Mouse (Mus musculus) heart, postnatal 0 days (tissue): ENCODE measurements at regions not wholly inside any gene's neighbourhood (a gene's known extent, or its start where the extent isn't known, plus 50 kb on each side); places are given as distances from the start of the nearest gene placed in this dataset.

ENCODE experiments used
- ATAC-seq: fragments of 200-750 bp; cut with Nextera tagmentation; 2 replicates; pipeline ENCODE4 v1.8.0; 2017; ENCODE audit warnings: low read depth, moderate number of reproducible peaks, moderate library complexity; ENCODE audit not compliant: insufficient read depth
- DNase-seq: peaks from one replicate; pipeline ENCODE4 v3.0.0-alpha.2; 2016; ENCODE audit warnings: low spot score
- H3K27ac ChIP-seq: fragments of 300-500 bp; sonication (generic); 2 replicates; pipeline ENCODE4 v1.5.1; 2014; ENCODE audit warnings: low read depth, mild to moderate bottlenecking
- H3K27me3 ChIP-seq: fragments of 300-500 bp; sonication (generic); 2 replicates; pipeline ENCODE4 v1.6.1; 2014; ENCODE audit warnings: low read length, mixed read lengths; ENCODE audit not compliant: control insufficient read depth, insufficient read depth
- H3K36me3 ChIP-seq: fragments of 300-500 bp; sonication (generic); replicated peaks from 2 replicates; pipeline ENCODE4 v1.6.1; 2014; ENCODE audit warnings: low read length, mixed read lengths; ENCODE audit not compliant: control insufficient read depth, insufficient read depth
- H3K4me1 ChIP-seq: fragments of 300-500 bp; sonication (generic); 2 replicates; pipeline ENCODE4 v1.6.1; 2014; ENCODE audit warnings: antibody characterized with exemption; ENCODE audit not compliant: control insufficient read depth, insufficient read depth
- H3K4me2 ChIP-seq: fragments of 300-500 bp; sonication (generic); 2 replicates; pipeline ENCODE4 v1.6.1; 2014; ENCODE audit warnings: low read depth, mild to moderate bottlenecking, low read length, moderate library complexity
- H3K4me3 ChIP-seq: fragments of 300-500 bp; sonication (generic); 2 replicates; pipeline ENCODE4 v1.5.1; 2014; ENCODE audit warnings: low read depth, low read length
- H3K9ac ChIP-seq: fragments of 300-500 bp; sonication (generic); replicated peaks from 2 replicates; pipeline ENCODE4 v1.6.1; 2014; ENCODE audit warnings: low read depth, low read length, mixed read lengths
- H3K9me3 ChIP-seq: fragments of 300-500 bp; sonication (generic); replicated peaks from 2 replicates; pipeline ENCODE4 v1.6.1; 2016; ENCODE audit warnings: low read length; ENCODE audit not compliant: control insufficient read depth
- CTCF ChIP-seq: IDR thresholded peaks from 2 replicates; pipeline ENCODE4 v1.5.1; 2016; ENCODE audit warnings: antibody characterized with exemption, control low read depth, low read depth
- EP300 ChIP-seq: IDR thresholded peaks from 2 replicates; pipeline ENCODE4 v1.6.1; 2016; ENCODE audit warnings: antibody characterized with exemption, low read depth
- WGBS: fragments of 180-500 bp; shearing (Covaris S2); extraction: QIAGEN DNeasy Blood & Tissue Kit; methylation state at CpG from one replicate; pipeline ENCODE4 v1.1.7; 2014; 5-methylcytosine and 5-hydroxymethylcytosine counted together

DNA sequence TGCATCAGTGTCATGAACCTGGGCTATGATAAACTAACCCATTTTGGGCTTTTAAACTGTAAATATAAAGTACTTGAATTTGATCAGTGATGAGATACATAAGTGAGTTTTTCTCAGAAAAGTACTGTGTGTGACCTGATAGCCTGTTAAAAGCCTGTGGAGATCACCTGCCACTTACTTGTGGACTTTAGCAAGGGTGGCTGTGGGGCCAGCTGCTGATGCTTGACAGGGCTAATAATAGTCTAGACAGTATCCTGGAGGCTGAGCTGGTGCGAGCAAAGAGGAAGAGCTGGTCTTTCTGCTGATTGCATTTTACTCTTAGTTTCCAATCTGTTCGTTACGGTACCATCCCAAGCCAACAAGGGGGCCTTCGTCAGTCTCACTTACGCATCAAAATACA is 60.0 kb upstream of the Mbip start:
- no peak overlapping the region for H3K27ac ChIP-seq
- no peaks in the 10 kb centered on the region for H3K27me3 ChIP-seq
- WGBS = 63% methylated on average over 5 of the region's 5 CpGs
- no peak for ATAC-seq
- no peaks in the 10 kb centered on the region for H3K9me3 ChIP-seq
- no peak overlapping the region for H3K9ac ChIP-seq
- no peak overlapping the region for H3K4me2 ChIP-seq
- DNase-seq = no peak
- no peaks in the 10 kb centered on the region for H3K4me1 ChIP-seq
- no peak overlapping the region for H3K4me3 ChIP-seq
- H3K36me3 ChIP-seq = no peaks in the 10 kb centered on the region
- TF ChIP-seq CTCF (no peak), EP300 (no peak)

GRCm38 (mm10) chr12:56404833-56405232 is 59.1 kb upstream of the Mbip start:
- H3K4me1 ChIP-seq = no peaks in the 10 kb centered on the region
- no peak overlapping the region for H3K4me2 ChIP-seq
- no peak overlapping the region for H3K27ac ChIP-seq
- H3K9ac ChIP-seq = no peak overlapping the region
- 36% methylated on average over 4 of the region's 4 CpGs for WGBS
- H3K9me3 ChIP-seq = no peaks in the 10 kb centered on the region
- no peak overlapping the region for H3K4me3 ChIP-seq
- ATAC-seq = no peak
- H3K27me3 ChIP-seq = no peaks in the 10 kb centered on the region
- peak; percentile 30 for DNase-seq
- no peaks in the 10 kb centered on the region for H3K36me3 ChIP-seq
- TF ChIP-seq CTCF (peak; percentile 74), EP300 (no peak)

- Histone ChIP-seq H3K4me3 (no peak overlapping the region), H3K9ac (no peak overlapping the region), H3K9me3 (no peaks in the 10 kb centered on the region), H3K36me3 (no peaks in the 10 kb centered on the region), H3K4me1 (no peaks in the 10 kb centered on the region), H3K27me3 (no peaks in the 10 kb centered on the region), H3K4me2 (no peak overlapping the region), H3K27ac (no peak overlapping the region)
- ATAC-seq = no peak
- no peak for TF ChIP-seq EP300
- no peak for DNase-seq
- WGBS = 73% methylated on average over 2 of the region's 2 CpGs
These were observed 58.6 kb upstream of the Mbip start for GRCm38 (mm10) chr12:56404262-56404661.

DNA sequence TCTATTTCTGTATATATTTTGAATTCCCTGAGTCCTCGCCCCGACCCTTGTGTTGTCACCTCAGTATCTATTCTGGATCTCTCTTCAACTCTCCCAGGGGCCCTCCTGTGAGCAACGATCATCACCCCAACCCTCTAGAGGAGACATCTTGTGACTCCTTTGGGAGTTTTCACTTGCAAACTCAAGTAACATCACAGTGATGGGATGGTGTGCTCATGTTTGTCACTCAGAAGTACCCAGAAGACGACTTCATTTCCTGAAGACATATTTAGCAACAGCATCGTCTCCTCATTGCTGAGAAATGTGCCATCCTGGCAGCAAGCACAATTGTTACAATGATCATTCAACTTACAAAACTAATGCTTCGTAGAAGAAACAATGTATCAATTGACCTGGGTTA is 57.9 kb upstream of the Mbip start:
- Histone ChIP-seq H3K4me3 (no peak overlapping the region), H3K9ac (no peak overlapping the region), H3K27me3 (no peaks in the 10 kb centered on the region), H3K4me2 (no peak overlapping the region), H3K9me3 (no peaks in the 10 kb centered on the region), H3K27ac (no peak overlapping the region), H3K4me1 (no peaks in the 10 kb centered on the region), H3K36me3 (no peaks in the 10 kb centered on the region)
- TF ChIP-seq CTCF = no peak
- no peak for DNase-seq
- ATAC-seq = no peak
- WGBS = 58% methylated on average over 6 of the region's 6 CpGs

DNA sequence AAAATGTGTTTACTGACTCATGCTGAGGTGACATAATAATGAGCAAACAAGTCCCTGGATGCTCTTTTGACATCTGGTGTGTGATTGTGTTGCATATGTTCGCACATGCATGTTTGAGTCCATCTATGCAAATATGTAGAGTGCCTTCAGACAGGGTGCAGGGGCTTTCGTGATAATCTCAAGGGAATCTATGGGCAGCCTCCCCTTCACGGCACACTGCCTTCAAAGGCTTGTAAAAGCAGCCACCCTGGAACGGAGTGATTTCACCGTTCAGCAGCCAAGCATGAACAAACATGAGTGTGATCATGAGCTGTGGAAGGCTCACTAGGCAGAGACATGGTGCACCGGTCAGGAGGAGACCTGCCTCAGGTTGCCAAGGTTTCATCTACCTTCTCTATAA is 57.1 kb upstream of the Mbip start:
- TF ChIP-seq CTCF = no peak
- TF ChIP-seq EP300 = no peak
- H3K4me1 ChIP-seq = no peaks in the 10 kb centered on the region
- 78% methylated on average over 6 of the region's 6 CpGs for WGBS
- no peak overlapping the region for H3K27ac ChIP-seq
- H3K9me3 ChIP-seq = no peaks in the 10 kb centered on the region
- ATAC-seq (no peak), DNase-seq (no peak)
- no peaks in the 10 kb centered on the region for H3K36me3 ChIP-seq
- H3K4me3 ChIP-seq = no peak overlapping the region
- no peak overlapping the region for H3K9ac ChIP-seq
- H3K27me3 ChIP-seq = no peaks in the 10 kb centered on the region
- H3K4me2 ChIP-seq = no peak overlapping the region

- TF ChIP-seq EP300 = no peak
- no peak for TF ChIP-seq CTCF
- 76% methylated on average over 7 of the region's 7 CpGs for WGBS
- Histone ChIP-seq H3K4me3 (no peak overlapping the region), H3K4me2 (no peak overlapping the region), H3K9me3 (no peaks in the 10 kb centered on the region), H3K4me1 (no peaks in the 10 kb centered on the region), H3K27me3 (no peaks in the 10 kb centered on the region), H3K27ac (no peak overlapping the region), H3K9ac (no peak overlapping the region), H3K36me3 (no peaks in the 10 kb centered on the region)
- no peak for DNase-seq
- ATAC-seq = no peak
These were observed 56.4 kb upstream of the Mbip start for GRCm38 (mm10) chr12:56402137-56402536.
